Mouse (Mus musculus): Measurements from ENCODE around the gene Samd10.

Samd10 gene

DNA sequence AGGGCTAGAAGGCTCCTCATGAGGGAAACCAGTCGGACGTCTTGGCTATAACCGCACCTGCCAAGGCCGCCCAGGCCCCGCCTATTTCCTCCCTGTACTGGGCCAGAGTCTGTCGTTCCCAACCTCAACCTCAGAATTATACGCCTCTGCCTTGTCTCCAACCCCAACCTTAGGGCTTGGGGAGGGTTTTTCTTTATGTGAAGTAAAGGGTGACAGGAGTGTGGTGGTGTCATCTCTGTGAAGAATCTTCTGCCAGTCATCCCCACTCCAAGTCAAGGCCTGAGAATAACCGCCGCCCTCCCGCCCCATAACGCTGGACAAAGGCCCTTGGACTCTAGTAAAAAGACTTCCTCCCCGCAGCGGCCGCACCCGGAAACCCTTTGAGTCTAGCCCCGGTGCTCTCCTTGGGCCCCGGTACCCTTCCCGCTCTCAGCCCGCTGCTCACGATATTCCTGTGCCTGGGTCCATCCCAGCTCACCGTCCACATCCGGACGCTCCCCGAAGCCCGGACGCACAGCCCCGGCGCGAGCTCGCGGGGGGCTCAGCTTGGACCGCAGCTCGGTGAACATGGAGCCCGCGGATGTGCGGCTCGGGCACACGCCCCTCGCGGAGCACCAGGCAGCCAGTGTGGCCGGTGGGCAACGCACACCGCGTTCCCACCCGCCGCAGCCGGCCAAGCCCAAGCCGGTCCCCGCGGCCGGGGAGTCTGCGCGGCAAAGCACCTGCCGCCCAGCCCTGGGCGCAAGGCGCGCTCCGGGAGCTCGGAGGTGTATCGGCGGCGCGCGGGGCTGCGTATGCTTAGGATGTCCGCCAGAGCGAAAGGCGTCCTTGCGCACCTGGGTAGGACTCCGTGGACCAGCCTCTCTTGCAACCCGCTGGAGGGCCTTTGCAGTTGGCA, at the start of gene Samd10:
Gene Samd10 (minus strand): TSS at position 759 of the 898 bp plus-strand sequence.
- DNase-seq (ENCODE audit: low spot score) = peak; percentile 44

- no peak for DNase-seq (ENCODE audit: low spot score)
These were observed 47.8 kb upstream of the Samd10 start for GRCm38 (mm10) chr2:181646626-181647472.

DNA sequence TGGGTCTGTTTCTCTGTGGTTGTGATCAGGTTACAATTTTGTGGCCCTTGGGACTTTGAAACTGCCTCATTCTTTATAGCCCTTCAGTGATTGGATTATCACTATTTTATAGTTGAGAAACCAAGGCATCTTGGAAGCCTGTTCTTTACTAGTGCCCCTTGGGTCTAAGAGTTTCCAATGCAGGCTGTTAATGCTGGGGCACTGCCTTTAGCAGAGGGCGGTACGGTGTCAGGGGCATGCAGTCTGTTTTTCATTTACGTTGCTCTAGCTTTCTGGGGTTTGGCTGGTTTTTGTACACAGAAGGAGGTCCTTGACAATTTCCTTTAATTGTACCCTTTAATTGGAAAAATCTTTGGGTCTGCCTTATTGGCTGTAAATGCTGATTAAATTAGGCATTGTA, 46.7 kb upstream of the Samd10 start:
- no peak for DNase-seq (ENCODE audit: low spot score)

- peak; percentile 41 for DNase-seq (ENCODE audit: low spot score)
These were observed 45.3 kb upstream of the Samd10 start for GRCm38 (mm10) chr2:181644361-181644760.

- no peak for DNase-seq (ENCODE audit: low spot score)
These were observed 36.9 kb upstream of the Samd10 start for GRCm38 (mm10) chr2:181635865-181636264.

GRCm38 (mm10) chr2:181632624-181633023, 33.6 kb upstream of the Samd10 start:
- no peak for DNase-seq (ENCODE audit: low spot score)

DNA sequence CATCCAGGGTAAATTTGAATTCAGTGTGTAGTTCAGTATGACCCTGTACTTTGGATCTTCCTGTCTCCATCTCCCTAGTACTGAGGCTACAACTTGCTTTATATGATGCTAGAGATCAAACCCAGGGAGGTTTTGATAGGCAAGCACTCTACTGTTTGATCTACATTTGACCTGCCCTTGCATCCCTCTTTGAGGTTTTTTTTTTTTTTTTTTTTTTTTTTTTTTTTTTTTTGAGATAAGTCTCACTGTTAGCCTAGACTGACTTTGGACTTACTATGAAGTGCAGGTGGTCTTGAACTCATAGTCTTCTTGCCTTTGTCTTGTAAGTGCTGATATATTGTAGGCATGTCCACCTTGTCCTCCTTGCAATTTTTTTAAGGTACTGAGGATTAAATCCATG, 29.5 kb upstream of the Samd10 start:
- DNase-seq (ENCODE audit: low spot score) = no peak

- no peak for DNase-seq (ENCODE audit: low spot score)
These were observed 24.4 kb upstream of the Samd10 start for GRCm38 (mm10) chr2:181623401-181623800.

DNA sequence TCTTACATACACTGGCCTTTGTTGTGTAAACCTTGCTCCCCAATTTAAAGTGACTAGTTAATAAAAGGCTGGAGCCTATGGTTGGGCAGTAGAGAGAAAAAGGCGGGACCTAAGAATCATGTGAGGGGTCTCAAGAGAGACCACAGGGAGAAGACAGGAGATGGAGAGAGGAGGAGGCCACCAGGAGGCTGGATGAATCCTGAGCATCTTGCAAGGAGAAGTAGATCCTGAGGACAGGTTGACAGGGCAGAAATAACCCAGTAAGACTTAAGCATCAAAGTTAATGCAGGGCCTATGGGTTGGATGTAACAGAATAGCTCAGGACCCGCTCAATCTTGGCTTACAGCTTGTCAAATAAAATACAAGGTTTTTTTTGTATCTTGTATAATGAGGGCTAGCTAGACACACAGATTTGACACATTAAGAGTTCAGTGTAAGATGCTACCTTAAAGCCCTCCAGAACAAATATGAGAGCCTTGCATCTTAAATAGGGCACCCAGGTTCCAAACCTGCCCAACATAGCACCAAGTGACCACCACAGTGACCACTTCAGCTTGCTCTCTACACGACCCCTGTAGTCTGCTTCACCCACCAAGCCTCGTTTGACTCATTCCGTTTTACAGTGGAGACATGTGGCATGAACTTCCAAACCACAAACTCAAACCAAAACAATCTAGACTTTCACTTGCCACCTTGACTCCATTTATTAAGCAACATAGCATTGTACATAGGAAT, 19.9 kb upstream of the Samd10 start:
- no peak for DNase-seq (ENCODE audit: low spot score)

DNA sequence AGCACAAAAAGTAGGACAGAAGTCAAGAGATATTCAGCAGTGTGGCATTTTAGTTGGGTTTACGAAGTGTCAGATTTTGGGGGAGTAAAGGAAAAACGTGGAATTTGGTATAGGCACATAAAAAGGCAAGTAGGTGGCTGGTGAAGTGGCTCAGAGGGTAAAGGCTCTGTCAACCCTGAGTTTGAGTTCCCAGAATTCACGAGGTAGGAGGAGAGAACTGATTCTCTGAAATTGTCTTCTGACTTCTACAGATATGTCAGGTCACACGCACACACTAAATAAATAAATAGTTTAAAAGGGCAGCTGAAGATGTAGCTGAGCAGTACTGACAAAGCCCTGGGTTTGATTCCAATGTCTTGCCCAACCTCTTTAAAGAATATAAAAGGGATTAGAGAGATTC, 3.4 kb upstream of the Samd10 start:
- DNase-seq (ENCODE audit: low spot score) = no peak

DNA sequence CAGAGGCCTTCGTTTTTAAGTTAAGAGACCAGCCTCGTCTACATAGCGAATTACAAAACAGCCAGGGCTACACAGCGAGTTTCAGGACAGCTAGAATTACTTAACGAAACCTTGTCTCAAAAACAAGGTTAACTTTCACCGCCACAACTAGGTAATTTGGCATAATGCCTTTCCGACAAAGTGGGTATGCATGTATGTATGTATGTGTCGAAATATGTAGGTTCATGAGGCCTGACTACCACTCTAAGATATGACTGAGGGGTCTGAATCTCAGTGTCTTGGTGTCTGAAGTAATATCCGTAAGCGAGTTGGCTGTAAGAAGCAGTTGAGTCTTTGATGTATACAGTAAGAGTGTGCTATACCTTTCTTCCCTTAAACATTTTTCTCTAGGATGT, 2.7 kb upstream of the Samd10 start:
- DNase-seq (ENCODE audit: low spot score) = no peak

- peak; percentile 92 for DNase-seq (ENCODE audit: low spot score)
These were observed 2.1 kb upstream of the Samd10 start for GRCm38 (mm10) chr2:181600828-181601750.

GRCm38 (mm10) chr2:181600226-181600758, 1.3 kb upstream of the Samd10 start:
- no peak for DNase-seq (ENCODE audit: low spot score)

DNA sequence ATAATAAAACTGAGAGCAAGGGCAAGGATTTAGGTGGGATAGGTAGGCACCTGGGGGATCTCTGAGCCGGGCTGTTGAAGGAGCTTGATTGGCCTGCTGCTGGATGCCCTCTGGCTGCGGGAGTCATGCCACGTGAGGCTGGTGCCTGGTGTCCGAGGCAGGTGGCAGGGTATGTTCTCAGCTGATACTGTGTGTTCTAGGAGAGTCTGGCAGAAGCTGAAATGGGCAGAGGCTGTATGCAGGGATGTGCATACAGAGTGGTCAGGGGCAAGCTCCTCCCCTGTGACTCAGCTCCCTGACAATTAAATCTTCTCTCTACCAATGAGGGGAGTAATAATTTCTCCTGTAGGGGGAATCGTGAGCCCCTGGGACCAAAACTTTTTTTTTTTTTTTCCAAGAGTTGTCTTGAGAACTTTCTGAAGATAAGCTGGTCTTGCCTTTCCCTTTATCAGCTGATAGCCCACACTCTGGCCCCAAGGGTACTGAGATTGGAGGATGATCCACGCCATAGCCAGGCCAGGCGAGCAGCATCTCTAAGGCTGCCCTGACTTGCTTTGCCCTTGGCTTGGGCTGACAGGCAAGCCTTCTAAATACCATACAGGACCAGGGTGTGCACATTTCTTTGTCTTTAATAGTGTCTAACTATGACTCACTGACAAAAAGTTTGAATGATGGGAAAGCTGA, 1.5 kb downstream of the Samd10 start:
- DNase-seq (ENCODE audit: low spot score) = no peak

- no peak for DNase-seq (ENCODE audit: low spot score)
These were observed 2.6 kb downstream of the Samd10 start for GRCm38 (mm10) chr2:181596221-181596960.

DNA sequence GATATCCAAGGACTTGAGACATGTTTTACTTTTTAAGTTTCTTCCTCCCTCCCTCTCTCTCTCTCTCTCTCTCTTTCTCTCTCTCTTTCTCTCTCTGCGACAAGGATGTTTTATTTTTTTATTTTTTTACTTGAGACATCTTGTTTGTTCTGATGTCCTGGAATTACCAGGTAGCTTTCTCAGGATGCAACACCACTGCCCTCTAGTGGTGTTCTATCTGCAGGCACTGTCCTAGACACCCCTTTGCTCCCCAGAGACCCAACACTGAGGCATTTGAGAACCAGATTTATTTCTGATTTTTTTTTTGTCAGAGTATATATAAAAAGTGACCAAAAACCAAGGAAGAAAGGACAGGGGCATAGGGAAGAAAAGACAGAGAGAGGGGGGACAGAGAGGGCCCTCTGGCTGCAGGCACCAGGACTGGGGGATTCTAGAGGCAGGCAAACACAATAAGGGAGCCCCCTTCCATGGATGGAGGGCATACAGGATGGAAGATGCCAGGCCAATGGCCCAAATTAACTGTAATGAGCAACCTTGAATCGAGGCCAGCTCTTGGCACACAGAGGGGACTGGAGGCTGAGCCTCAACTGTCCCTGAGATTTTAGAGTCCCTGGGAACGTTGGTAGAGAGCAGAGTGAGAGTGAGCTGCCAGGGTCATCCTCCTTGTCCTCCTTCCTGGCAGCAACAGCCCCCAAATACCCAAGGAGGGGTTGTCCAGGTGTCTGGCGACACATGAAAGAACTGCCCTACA, 3.9 kb downstream of the Samd10 start:
- DNase-seq (ENCODE audit: low spot score) = no peak

DNA sequence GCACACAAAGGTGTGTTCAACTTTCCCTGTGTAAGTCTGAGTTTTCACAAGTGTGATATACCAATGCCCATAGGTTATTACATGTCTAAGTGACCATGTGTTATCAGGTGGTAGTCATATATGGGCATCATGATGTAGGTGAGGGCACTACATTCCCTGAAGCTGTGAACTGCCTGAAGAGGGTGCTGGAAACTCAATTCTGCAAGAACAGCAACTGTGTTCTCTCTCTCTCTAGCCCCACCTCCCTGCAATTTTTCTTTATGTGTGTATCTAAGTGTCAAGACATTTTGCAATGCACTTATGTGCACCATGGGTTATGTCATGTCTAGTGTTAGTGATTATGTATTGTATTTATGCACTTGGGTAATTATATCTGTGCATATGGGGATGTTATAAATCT, 5.1 kb downstream of the Samd10 start:
- no peak for DNase-seq (ENCODE audit: low spot score)

DNA sequence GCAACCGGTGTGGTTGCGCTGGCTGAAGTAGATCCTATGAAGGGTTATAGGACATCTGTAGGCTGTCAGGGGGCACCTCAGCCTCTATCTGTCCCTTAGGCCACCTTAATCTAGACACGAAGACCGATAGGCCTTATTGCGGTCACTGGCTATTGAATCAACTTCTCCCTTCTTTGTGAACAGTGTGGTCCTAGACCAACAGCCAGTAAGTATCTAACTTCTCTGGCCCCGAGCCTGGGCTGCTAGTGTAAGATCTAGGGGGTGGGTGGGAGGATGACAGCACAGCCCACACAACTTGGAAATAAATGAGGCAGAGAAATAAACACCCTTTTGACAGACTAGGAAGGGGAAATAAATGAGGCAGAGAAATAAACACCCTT, 6.0 kb downstream of the Samd10 start:
- no peak for DNase-seq (ENCODE audit: low spot score)

All from ovary, postnatal 14 days (tissue).